Mouse (Mus musculus): ENCODE measurements around the gene Rpia.

The Rpia gene

GRCm38 (mm10) chr6:70752351-70752750 is 39.7 kb downstream of the Rpia start:
- in situ Hi-C loops (cut with MboI, MseI) = no loop called here

- in situ Hi-C loops (cut with MboI, MseI) = no loop called here
Measured at GRCm38 (mm10) chr6:70751898-70752273, 40.1 kb downstream of the Rpia start.

- in situ Hi-C loops (cut with MboI, MseI) = no loop called here
Measured at GRCm38 (mm10) chr6:70751251-70751897, 40.7 kb downstream of the Rpia start.

- in situ Hi-C loops (cut with MboI, MseI) = no loop called here
Measured at GRCm38 (mm10) chr6:70749750-70750149, 42.3 kb downstream of the Rpia start.

GRCm38 (mm10) chr6:70747702-70748101 is 44.3 kb downstream of the Rpia start:
- in situ Hi-C loops (cut with MboI, MseI) = no loop called here

- in situ Hi-C loops (cut with MboI, MseI) = no loop called here
Measured at GRCm38 (mm10) chr6:70743902-70744301, 48.1 kb downstream of the Rpia start.

GRCm38 (mm10) chr6:70742833-70743232 is 49.2 kb downstream of the Rpia start:
- in situ Hi-C loops (cut with MboI, MseI) = no loop called here

GRCm38 (mm10) chr6:70740535-70740934 is 51.5 kb downstream of the Rpia start:
- in situ Hi-C loops (cut with MboI, MseI) = no loop called here

GRCm38 (mm10) chr6:70739456-70739855 is 52.6 kb downstream of the Rpia start:
- in situ Hi-C loops (cut with MboI, MseI) = no loop called here

- in situ Hi-C loops (cut with MboI, MseI) = no loop called here
Measured at GRCm38 (mm10) chr6:70735528-70735927, 56.5 kb downstream of the Rpia start.

- in situ Hi-C loops (cut with MboI, MseI) = no loop called here
Measured at GRCm38 (mm10) chr6:70730828-70731227, 61.2 kb downstream of the Rpia start.

GRCm38 (mm10) chr6:70729125-70729524 is 62.9 kb downstream of the Rpia start:
- in situ Hi-C loops (cut with MboI, MseI) = no loop called here

- in situ Hi-C loops (cut with MboI, MseI) = no loop called here
Measured at GRCm38 (mm10) chr6:70727094-70727721, 64.8 kb downstream of the Rpia start.

GRCm38 (mm10) chr6:70725639-70726038 is 66.4 kb downstream of the Rpia start:
- in situ Hi-C loops (cut with MboI, MseI) = no loop called here

- in situ Hi-C loops (cut with MboI, MseI) = no loop called here
Measured at GRCm38 (mm10) chr6:70724722-70725121, 67.3 kb downstream of the Rpia start.

GRCm38 (mm10) chr6:70722298-70722697 is 69.7 kb downstream of the Rpia start:
- in situ Hi-C loops (cut with MboI, MseI) = no loop called here

GRCm38 (mm10) chr6:70718760-70719159 is 73.3 kb downstream of the Rpia start:
- in situ Hi-C loops (cut with MboI, MseI) = loop anchor here in 1 of 2 experiments (5.0 to 10.0 kb wide), 2 partner anchors 49 to 176 kb away; no protein-coding TSS in a partner anchor

- in situ Hi-C loops (cut with MboI, MseI) = loop anchor here in 1 of 2 experiments (5.0 to 10.0 kb wide), 2 partner anchors 49 to 177 kb away; no protein-coding TSS in a partner anchor
Measured at GRCm38 (mm10) chr6:70718164-70718563, 73.9 kb downstream of the Rpia start.

GRCm38 (mm10) chr6:70716701-70717393 is 75.2 kb downstream of the Rpia start:
- in situ Hi-C loops (cut with MboI, MseI) = loop anchor here in 1 of 2 experiments (5.0 to 10.0 kb wide), 2 partner anchors 50 to 178 kb away; no protein-coding TSS in a partner anchor

Measured in T-helper 17 cell (primary cell).